Mouse (Mus musculus) kidney, postnatal 36 days (tissue): ENCODE results near the gene Gm20388.

Source experiments
- DNase-seq, 2 experiments: peaks; one replicate each; pipeline ENCODE4 v3.0.0; 2021 to 2022; ENCODE audit warnings: mixed read lengths in 2 of 2

The Gm20388 gene

DNA sequence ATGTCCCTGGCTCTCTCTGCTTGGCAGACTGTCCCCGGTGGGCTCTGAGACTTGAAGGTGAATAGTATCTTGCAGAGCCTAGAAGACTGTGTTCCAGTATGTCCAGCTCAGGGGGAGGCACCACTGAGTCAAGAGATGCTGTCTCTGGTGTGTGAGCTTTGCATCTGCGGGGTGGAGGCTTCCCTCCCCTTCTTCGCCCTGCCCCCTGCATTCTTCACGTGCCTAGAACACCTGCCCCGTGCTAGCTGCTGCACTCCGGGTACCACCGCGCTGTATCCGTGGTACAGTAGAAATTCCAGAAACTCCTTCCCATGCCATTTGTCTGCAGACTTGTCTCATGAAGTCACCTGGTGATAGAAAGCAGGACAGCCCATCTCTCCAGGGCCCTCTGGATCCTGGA lies 2163.3 kb downstream of the Gm20388 start:
- DNase-seq = no peak

DNA sequence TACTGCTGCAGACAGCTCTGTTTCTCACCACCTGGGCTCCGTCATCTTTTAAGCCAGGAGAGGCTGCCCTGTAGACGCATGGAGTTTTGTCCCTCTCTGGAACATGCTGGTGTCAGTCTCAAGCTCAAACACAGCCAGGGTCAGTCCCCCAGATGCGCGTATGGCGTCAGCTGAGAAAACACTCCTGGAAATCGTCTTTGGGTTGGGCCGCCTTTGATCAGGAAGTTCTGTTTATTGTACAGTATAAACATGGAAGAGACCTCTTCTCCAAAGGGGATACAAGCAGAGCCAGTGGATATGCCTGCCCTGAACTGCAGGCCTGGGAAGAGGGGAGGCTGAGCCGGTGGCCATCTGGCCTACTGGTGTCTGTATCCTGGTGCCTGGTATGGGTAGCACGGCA lies 2163.8 kb downstream of the Gm20388 start:
- DNase-seq = no peak

DNA sequence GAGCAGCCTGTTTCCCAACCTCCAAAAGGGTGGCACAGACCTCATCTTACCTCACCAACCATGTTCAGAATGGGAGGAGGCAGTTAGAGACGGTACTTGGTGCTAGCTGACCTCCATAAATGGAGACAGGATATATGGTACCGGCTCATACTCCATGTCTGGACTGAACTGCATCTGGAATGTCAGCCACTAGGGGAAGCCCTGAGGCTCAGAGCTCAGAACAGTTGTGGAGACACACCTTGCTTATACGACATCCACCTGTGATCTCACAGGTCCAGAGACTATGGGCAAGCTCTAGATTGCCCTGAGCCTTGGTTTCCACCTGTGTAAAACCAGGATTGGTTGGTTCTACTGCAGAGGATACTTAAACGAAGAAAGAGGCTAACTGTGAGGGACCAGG lies 2164.3 kb downstream of the Gm20388 start:
- DNase-seq = no peak

DNA sequence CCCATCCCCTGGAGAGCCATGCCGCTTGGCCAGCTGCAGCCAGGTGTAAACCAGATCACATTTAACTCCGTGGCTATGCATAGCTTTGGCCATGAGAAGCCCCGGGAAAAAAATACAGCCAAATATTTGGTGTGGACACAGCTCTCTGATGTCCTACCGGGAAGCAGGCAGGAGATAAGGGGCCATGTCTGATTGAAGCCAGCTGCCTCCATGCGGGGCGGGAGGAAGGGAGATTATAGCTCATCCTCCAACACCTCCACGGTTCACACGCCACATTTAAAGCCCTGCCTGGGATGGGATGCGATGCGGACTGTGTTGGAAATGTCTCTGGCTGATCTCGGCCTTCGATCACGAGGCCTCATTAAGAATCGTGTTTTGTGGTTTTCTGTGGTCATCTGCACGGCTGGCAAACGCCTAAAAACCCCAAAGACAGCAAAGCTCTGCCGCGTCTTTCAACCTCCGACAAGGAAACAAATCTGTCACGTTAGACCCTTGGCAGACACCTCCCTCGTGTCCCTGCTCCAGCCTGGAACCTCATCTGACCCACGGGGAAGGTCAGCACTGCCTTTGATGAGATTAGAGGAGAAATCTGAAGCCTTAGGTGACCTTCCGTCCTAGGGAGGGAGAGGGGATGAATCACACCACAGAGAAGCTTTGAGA lies 2165.7 kb downstream of the Gm20388 start:
- no peak for DNase-seq

DNA sequence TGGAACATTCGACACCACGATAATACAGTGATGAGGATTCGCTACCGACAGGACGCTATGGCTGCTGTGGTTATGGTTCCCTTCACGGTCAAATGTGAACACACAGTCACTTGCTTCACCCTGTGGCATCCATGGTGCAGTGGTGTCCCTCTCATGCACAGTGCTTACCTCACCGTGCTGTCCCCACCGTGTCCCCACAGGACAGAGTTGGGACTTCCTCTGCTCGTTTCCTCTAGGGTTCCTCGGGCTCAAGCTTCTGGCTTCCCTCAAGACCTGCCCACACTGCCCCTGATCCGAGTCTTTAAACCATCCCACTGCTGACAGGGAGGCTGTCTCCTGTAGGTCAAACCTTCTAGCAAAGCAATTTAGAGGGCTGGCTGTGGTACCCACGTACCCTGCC lies 2167.7 kb downstream of the Gm20388 start:
- no peak for DNase-seq

DNA sequence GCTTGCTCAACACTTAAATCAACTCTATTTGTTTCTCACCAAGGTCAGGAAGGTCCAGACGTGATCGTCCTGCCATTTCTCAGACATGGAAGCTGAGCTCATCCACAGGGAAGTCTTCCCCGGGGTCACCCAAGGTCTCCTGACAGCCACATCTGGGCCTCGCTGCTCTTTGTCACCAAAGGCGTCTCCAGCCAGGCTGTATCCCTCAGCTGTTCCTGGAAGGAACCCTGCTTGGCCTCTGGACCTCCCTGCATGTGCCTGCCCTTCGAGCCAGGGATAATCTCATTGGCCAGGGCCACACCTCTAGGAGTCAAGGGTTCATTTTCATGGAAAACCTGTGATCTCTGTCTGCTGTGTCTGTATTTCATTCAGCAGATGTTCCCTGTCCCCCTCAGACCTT lies 2168.5 kb downstream of the Gm20388 start:
- DNase-seq = peak; percentile 45 to 65

DNA sequence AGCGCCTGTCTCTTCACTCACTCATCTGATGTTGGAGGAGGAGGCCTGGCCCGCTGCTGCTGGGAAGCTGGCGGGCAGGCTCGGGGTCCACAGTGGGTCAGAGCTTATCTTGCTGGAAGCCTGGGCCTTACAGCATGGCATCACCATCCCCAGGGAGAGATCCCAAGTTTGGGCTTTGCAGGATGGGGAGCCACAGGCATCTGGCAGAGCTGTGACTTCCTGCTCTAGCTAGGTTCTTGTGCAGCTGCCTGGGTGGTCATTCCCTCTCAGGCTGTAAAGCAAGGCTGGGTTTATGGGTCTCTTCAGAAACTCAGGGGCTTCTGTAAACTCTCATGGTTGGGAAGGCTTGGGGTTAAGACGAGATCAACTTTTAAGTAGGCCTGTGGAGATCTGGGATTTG lies 2169.7 kb downstream of the Gm20388 start:
- no peak for DNase-seq

DNA sequence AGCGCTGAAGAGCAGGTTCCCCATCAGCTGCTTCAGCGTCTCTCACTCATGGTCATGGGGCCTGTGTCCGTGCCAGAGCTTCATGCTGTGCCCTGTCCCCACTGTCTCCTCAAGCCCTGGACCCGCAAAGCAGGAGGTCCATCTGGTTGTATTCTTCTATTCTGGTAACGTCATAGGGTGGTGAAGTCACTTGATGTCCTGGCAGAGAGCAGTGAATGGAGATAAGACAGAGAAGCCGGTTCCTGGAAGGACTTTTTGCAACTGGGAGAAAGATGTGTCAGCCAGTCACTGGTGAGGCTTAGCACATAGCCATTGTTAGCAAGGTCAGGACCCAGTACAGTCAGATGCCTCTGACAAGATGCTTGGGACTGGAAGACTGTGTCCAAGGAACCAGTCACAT lies 2172.8 kb downstream of the Gm20388 start:
- no peak for DNase-seq

DNA sequence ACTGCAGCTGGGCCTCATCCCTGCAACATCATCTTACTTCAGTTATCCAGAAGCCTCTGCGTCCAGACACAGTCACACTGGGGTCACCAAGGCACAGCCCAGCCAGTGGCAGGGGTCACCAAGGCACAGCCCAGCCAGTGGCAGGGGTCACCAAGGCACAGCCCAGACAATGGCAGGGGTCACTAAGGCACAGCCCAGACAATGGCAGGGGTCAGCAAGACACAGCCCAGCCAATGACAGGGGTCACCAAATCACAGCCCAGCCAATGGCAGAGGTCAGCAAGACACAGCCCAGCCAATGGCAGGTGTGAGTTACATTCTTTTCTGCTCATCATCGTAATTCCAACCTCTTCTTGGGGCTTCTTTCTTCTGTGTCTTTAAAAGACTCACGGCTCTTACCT lies 2173.5 kb downstream of the Gm20388 start:
- DNase-seq = no peak

DNA sequence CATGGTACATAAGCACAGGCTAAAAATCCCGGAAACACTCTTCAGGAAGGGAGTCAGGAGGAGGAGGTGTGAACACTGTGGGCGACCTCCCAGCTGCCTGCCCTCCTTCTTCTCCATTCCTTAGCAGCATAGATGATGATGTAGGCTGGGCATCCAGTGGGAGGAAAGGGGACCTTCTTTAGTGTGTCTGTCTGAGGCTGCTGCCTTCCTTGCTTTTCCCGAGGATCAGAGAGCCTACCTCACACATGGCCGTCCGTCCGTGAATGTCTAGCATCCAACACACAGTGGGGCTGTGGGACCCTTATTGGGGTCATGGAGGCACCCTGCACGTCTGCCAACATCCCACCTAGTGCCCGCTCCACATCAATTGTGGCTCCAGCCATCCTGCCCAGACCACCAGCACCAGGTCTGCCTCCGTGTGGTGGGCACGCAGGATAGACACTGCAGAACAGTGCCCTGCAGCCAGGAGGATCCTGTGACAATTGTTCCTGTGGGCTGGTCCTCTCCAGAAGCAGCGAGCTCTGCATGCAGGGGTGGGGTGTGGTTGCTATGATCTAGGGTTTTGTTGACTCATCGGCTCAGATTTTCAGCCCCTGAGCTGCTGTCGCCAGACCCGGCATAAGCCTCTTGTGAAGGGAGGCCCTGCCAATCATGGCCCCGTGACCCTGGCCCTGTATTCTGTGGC lies 2174.2 kb downstream of the Gm20388 start:
- no peak for DNase-seq

DNA sequence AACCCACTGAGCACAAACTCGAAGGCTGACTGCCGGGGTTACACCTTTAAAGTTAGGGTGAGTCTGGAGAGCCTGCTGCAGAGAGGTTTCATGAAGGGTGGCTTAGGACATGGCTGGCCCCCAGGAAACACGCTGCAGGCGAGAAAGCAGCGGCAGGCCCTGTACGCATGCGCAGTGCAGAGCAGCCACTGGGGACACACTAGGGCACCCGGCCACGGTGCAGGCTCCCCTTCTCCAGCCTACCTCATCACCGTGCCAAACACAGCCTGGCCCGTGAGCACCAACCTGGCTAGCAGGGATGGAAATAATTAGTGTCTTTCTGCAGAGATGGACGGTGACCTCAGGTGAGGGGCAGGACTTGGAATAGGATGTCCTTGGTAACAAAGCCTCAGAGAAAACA lies 2175.4 kb downstream of the Gm20388 start:
- no peak for DNase-seq

DNA sequence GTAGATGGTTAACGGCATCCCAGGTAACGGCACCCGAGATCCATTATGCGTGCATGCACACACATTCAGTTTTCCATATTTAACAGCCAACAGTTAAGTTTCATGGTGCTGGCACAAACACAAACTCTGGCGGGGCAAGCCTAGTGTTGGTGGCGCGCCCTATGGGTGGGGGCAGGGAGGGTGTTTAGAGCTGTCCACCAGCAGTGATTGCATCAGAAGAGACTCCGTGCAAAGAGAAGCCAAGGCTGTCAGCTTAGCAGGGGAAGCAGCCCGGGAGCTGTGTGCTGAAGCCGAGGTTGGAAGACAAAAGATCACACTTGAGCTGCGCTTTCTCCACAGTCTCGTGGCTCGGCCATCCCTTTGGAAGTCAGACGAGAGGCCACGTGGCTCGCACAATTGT lies 2178.0 kb downstream of the Gm20388 start:
- no peak for DNase-seq

DNA sequence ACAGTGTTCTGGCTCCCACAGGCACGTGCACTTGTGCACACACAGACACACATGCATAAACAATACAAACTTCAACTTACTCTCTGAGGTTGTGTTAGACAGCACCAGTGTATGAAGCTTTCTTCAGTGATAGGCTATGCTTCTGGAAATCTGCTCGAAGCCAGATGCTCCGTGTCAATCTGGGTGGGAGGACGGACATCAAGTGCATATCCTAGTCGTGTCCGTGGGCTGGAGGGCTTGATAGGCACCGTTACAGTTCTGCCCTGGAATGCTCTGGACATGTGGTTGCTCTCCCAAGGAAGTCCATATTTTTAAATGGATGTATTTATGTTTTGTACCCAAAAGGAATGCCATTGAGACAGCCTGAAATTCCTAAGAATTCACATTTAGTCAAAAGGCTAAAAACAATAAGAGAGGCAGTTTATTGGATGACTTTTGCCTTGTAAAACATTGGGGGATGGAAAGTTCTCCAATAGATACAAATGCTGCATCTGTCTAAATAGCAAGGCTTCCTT lies 2178.6 kb downstream of the Gm20388 start:
- DNase-seq = no peak

DNA sequence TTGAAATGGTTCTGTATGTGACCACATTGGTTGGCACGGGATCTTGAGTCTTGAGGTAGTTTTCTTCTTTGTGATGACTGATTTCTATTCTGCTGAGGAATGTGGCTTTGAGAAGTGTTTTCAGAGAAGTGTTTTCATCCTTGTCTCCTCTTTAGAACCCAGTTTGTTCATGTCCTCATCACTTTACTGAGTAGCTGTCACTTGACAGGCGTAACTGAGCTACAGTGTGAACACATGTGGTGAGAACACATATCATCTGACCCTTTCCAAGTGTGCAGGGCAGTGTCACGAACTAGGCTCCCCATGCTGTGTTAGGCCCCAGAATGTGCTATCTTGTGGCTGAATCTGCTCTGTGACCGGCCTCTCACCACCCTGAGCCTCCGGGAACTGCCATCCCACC lies 2181.8 kb downstream of the Gm20388 start:
- no peak for DNase-seq

DNA sequence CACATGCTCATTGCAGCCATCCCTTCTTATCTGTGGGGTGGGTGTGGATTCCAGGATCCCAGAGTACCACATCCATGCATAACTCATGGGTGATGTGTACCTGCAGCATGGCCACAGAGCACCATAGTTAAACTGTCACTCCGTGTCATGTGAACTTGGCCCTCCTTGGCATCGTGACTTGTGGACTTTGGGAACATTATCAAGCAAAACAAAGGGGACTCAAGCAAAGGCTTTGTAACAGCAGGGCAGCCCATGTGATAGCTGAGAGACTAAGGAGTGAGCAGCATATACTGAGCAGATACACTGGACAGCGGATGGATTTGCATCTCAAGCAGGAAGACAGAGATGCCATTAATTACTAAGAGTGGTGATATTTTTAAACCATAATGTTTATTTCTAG lies 2188.1 kb downstream of the Gm20388 start:
- DNase-seq = peak; percentile 44 to 55

DNA sequence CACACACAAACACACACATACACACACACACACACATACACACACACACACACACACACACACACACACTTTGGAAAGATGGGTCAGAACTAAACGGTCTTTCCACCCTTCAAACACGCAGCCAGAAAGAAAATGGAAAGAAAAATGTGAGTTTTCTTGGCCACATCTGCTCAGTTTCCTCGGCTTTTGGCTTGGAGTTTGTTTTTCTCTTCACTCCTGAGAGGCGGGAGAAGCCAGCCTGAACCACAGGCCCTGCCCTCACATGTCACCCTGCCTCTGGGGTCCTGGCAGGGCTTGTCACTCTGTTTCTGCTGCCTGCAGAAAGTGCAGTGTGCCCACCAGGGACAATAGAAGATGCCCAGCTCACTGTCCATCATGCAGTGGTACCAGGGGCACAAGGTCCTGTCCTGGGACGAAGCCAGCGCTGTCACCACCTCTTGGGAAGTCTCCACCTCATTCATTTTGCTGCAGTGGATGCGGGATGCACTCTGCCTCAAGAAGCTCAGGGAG lies 2189.1 kb downstream of the Gm20388 start:
- no peak for DNase-seq

DNA sequence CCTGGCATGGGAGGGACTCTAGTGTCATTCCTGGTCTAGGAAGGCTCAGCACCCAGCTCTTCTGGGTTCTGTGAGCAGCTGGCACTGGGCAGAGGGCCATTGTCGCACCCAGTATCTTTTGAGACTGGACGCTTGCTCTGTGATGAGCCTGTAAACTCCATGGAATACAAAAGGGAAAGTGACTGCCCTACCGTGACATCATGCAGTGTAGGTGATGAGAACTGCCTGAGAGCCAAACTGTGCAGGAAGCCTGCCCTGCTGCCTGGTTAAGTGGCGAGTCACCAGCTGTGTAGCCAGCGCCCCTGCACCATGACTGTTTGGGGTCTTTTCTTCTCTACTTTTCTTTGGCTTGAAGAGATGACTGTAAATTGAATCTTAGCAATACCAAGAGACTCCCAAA lies 2191.2 kb downstream of the Gm20388 start:
- DNase-seq = no peak

DNA sequence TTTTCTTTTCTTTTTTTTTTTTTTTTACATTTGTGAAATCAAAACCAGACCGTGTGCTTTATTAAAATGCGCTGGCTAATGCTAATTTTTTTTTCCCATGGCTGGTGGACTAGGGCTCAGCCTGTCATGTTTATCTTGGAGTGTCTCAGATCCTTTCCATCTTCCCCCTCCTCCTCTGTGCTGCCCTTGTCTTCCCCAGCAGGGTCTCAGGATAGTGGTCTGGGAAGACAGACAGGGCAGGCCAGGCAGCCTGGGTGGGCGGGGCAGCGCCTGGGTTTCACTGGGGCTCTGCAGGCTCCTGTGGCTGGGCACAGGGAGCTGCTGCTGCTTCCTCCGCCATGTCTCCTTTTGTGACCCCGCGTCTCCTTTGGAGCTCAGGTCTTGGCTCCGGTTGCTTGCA lies 2191.6 kb downstream of the Gm20388 start:
- DNase-seq = no peak

DNA sequence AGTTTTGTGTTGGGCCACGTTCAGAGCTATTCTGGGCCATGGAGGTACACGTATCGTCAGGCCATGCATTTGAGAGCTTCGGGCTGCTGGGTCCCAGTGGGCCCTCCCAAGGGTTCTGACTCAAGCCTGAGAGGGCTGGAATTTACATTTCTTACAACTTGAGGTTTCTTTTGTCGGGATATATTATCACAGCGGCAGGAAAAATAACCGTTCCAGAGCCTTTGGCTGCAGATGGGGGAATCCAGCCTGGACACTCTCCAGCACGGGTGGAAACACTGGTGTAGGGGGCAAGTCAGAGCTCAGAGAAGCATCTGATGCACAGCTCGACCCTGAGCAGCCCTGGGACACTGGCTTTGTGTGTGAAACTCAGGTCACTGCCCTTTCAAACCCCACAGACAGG lies 2192.6 kb downstream of the Gm20388 start:
- DNase-seq = no peak

DNA sequence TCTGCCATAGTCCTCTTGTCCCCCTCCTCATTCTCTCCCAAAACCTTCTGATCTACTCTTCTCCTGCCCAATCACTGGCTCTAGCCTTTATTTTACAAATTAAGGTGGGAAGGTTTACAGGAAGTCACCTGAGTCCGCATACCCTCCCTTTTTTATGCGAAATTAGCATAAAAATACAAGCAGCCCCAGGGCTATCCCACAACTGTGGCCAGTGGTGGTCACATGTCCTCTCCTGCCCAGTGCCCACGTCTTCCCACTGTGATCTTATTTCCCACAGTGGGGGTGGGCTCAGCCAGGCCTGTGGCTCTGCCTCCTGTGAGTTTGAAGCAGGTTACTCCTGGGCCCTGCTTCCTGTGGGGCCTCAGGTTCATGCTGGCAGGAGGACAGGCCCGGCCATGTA lies 2194.0 kb downstream of the Gm20388 start:
- no peak for DNase-seq

DNA sequence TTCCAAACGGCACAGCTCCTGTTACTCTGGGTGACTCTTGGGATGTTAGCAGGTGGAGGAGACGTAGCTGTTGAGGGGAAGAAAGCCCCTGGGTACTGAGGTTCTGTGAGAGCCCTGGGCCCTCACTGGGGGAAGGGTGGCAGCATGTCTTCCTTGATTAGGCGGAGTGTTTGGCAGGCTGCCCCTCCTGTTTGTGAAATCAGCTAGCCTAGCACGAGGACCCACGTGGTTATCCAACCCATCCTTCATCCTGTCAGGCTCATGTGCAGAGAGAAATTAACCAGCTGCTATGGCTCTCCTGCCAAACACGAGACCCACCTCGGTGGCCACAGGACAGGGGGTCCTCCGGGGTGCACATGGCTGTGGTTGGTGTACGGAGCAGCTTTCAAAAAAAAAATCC lies 2195.6 kb downstream of the Gm20388 start:
- DNase-seq = peak; percentile 51 to 62

DNA sequence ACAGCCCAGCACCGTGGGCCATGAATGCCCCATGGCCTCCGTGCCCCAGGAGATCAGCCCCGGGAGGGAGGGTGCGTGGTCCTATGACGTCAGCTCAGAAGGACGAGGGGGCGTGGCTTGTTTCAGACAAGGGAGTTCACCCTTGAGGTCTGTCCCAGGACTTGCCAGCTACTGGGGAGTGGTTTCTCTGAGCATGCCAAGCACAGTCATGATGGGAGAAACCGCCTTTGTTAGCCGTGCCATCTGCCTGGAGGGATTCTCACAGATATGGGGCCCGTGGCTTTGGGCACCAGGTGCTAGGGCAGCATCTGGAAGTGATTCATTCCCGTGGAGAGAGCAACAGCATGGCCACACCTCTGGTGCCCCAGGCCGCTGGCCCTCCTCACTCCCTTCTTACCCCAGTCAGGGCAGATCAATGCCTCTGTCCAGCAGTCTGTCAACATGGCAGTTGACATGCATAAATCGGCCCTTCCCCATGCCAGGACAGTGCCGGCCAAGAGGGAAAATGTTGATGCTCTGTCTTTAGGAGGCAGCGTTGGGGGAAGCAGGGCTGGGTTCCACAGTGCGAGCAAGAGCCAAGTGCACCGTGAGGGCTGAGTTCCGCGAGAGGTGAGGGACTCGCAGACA lies 2199.7 kb downstream of the Gm20388 start:
- no peak for DNase-seq

DNA sequence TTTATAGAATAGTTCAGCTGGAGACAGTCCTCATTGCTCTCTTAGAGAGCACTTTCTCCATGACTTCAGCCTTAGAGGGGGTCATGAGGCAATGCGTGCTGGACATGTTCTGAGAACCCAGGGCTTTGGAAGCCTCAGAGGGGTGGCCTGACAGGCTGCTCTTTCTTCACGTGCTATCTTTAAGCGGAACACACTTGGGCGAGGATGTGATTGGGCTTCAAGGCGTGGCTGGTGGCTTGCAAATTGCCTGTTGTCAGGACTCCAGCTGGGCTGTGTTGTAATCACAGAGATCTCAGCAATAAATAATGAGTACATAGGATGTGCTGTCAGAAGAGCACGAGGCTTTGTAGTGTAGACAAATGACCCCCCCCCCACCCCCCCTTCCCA lies 2200.2 kb downstream of the Gm20388 start:
- no peak for DNase-seq

DNA sequence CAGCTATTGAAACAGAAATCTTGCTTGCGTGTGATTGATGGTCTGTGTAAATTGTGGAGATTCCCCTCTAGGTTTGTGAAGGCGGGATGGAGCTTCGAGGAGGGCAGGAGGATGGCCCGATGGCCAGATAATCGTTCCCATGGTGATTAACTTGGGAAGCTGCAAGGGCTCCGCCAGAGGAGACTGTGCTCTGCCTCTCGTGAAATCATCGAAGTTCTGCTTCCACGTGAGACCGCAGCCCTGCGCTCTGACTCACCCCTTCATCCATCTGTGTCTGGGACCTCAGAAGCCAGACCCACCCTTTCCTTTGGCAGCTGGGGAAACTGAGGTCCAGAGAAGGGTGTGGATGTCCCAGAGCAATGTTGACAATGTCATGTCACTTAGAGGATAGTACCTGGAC lies 2201.1 kb downstream of the Gm20388 start:
- DNase-seq = no peak
